8 mouse cellular contexts compared by ENCODE assay signal in genomic region chr16:17938821-17939220, GRCm38 (mm10). TPM values are rescaled to one million over a fixed set of nuclear protein-coding genes. Genes with fewer than 3 reads are reported as not detected.
A peak's percentile ranks its signal among the peaks of the same experiment; 100 is the strongest.
DNase-seq lines count a peak whose midpoint lies in the region; ATAC-seq and TF ChIP-seq lines count a peak whose summit lies in the region.

No protein-coding gene starts in this region.

- H3K79me2 ChIP-seq in liver, adult 2 months (ENCODE audit: control insufficient read depth, insufficient read depth, low read length): no peaks in the 10 kb centered on the region

- H3K9me3 ChIP-seq in forebrain, embryonic 10.5 days: no peaks in the 10 kb centered on the region
- no peaks in the 10 kb centered on the region for H3K9me3 ChIP-seq in hindbrain, embryonic 15.5 days

- TF ChIP-seq POLR2A in testis, adult 2 months (IDR thresholded peaks at IDR 0.05; ENCODE audit: control insufficient read depth, low read depth, low read length): no peak
- no peak for TF ChIP-seq POLR2A in liver, adult 2 months (IDR thresholded peaks at IDR 0.05; ENCODE audit: extremely low read depth, insufficient read depth, low read length)

- peak overlapping the region; percentile 11; the same call in 1 of the 2 replicates for H3K4me2 ChIP-seq in hindbrain, embryonic 15.5 days

- TF ChIP-seq CTCF in testis, adult 2 months (IDR thresholded peaks at IDR 0.05; ENCODE audit: control insufficient read depth, insufficient read depth, insufficient replicate concordance, low read depth, low read length): peak; percentile 58; the same call in 1 of the 2 replicates
- TF ChIP-seq CTCF in liver, adult 2 months (IDR thresholded peaks at IDR 0.05; ENCODE audit: low read depth, low read length): peak; percentile 96

- peak; percentile 68 for ATAC-seq in hindbrain, embryonic 15.5 days (ENCODE audit: low FRiP score, low read depth)

- no peaks in the 10 kb centered on the region for H3K36me3 ChIP-seq in testis, adult 2 months (ENCODE audit: control insufficient read depth, insufficient read depth, low read length)
- H3K36me3 ChIP-seq in forebrain, embryonic 10.5 days (replicated peaks): no peaks in the 10 kb centered on the region
- no peaks in the 10 kb centered on the region for H3K36me3 ChIP-seq in hindbrain, embryonic 15.5 days
- H3K36me3 ChIP-seq in liver, adult 2 months (ENCODE audit: control insufficient read depth, insufficient read depth, low read length): no peaks in the 10 kb centered on the region

- no peak overlapping the region for H3K4me3 ChIP-seq in testis, adult 2 months (ENCODE audit: control insufficient read depth, low read depth, low read length)
- no peak overlapping the region for H3K4me3 ChIP-seq in forebrain, embryonic 10.5 days
- no peak overlapping the region for H3K4me3 ChIP-seq in hindbrain, embryonic 15.5 days
- no peak overlapping the region for H3K4me3 ChIP-seq in liver, adult 2 months (ENCODE audit: insufficient read depth, low read depth, low read length)

- no peaks in the 10 kb centered on the region for H3K27me3 ChIP-seq in testis, adult 2 months (ENCODE audit: control insufficient read depth, insufficient read depth, low read length)
- peaks cover 34% of the 10 kb centered on the region for H3K27me3 ChIP-seq in forebrain, embryonic 10.5 days (ENCODE audit: poor library complexity, severe bottlenecking)
- no peaks in the 10 kb centered on the region for H3K27me3 ChIP-seq in hindbrain, embryonic 15.5 days
- H3K27me3 ChIP-seq in liver, adult 2 months (ENCODE audit: control insufficient read depth, insufficient read depth, low read length): no peaks in the 10 kb centered on the region

- WGBS in forebrain, embryonic 10.5 days: 9% methylated on average over 7 of the region's 7 CpGs
- WGBS in hindbrain, embryonic 15.5 days: 9% methylated on average over 7 of the region's 7 CpGs
- WGBS in liver, adult 2 months: 6% methylated on average over 7 of the region's 7 CpGs

- H3K27ac ChIP-seq in testis, adult 2 months (ENCODE audit: control insufficient read depth, insufficient read depth, low read depth, low read length): no peak overlapping the region
- H3K27ac ChIP-seq in forebrain, embryonic 10.5 days: no peak overlapping the region
- no peak overlapping the region for H3K27ac ChIP-seq in hindbrain, embryonic 15.5 days (replicated peaks)
- no peak overlapping the region for H3K27ac ChIP-seq in liver, adult 2 months (replicated peaks; ENCODE audit: insufficient read depth, low read depth, low read length)

- H3K4me1 ChIP-seq in testis, adult 2 months (ENCODE audit: control insufficient read depth, insufficient read depth, low read length): no peaks in the 10 kb centered on the region
- H3K4me1 ChIP-seq in forebrain, embryonic 10.5 days: peaks cover 8% of the 10 kb centered on the region; the same call in 1 of the 2 replicates
- H3K4me1 ChIP-seq in hindbrain, embryonic 15.5 days (replicated peaks): no peaks in the 10 kb centered on the region
- no peaks in the 10 kb centered on the region for H3K4me1 ChIP-seq in liver, adult 2 months (ENCODE audit: control insufficient read depth, insufficient read depth, low read length)

- no peak overlapping the region for H3K9ac ChIP-seq in hindbrain, embryonic 15.5 days
- no peak overlapping the region for H3K9ac ChIP-seq in liver, adult 2 months (ENCODE audit: low read depth, low read length)

- no peak for DNase-seq in testis, postnatal 14 days (ENCODE audit: low spot score)
- DNase-seq in c-Kit-negative CD71-positive TER-119-positive erythroid progenitor cells, embryonic 14.5 days (ENCODE audit: low read depth, low spot score): peak; percentile 52
- peak; percentile 60 for DNase-seq in forebrain, embryonic 10.5 days (ENCODE audit: extremely low spot score, low spot score)
- DNase-seq in liver, adult 2 months (ENCODE audit: extremely low read depth, low read depth, low spot score): peak; percentile 60
- DNase-seq in naive thymus-derived CD4-positive, alpha-beta T cell, adult 2 months (ENCODE audit: low read depth): peak; percentile 82
- DNase-seq in thymus, postnatal 25 days: peak; percentile 70

RNA-seq across cellular contexts. Expression of gene Slc25a1, which starts 10.8 kb away (rescaled TPM):
- 45.4 and 52.8 TPM in 2 replicates for polyA plus RNA-seq in testis, adult 2 months (2012; rRNA removed)
- 97.4 and 99.1 TPM in 2 replicates for polyA plus RNA-seq in forebrain, embryonic 10.5 days (2016; fragmentation: Nextera tagmentation; extraction: Ambion mirVana)
- polyA plus RNA-seq in hindbrain, embryonic 15.5 days (2015; fragmentation: Nextera tagmentation; extraction: Ambion mirVana): 193 and 203 TPM in 2 replicates
- total RNA-seq in liver, adult 2 months (2014; rRNA removed): 164 and 194 TPM in 2 replicates
- polyA plus RNA-seq in liver, adult 2 months (2012; rRNA removed): 364 and 373 TPM in 2 replicates

RNA-seq across cellular contexts. Expression of gene Gsc2, which starts 24.0 kb away (rescaled TPM):
- polyA plus RNA-seq in testis, adult 2 months (2012; rRNA removed): 7.7 and 8.9 TPM in 2 replicates
- 0.43 TPM in 1 of 2 replicates, not detected in the other for polyA plus RNA-seq in forebrain, embryonic 10.5 days (2016; fragmentation: Nextera tagmentation; extraction: Ambion mirVana)
- polyA plus RNA-seq in hindbrain, embryonic 15.5 days (2015; fragmentation: Nextera tagmentation; extraction: Ambion mirVana): 1.1 and 1.2 TPM in 2 replicates
- total RNA-seq in liver, adult 2 months (2014; rRNA removed): not detected in 2 replicates
- polyA plus RNA-seq in liver, adult 2 months (2012; rRNA removed): not detected in 2 replicates

RNA-seq across cellular contexts. Expression of gene Ess2, which starts 27.7 kb away (rescaled TPM):
- polyA plus RNA-seq in testis, adult 2 months (2012; rRNA removed): 27.2 and 28.3 TPM in 2 replicates
- polyA plus RNA-seq in forebrain, embryonic 10.5 days (2016; fragmentation: Nextera tagmentation; extraction: Ambion mirVana): 55.2 and 56.2 TPM in 2 replicates
- polyA plus RNA-seq in hindbrain, embryonic 15.5 days (2015; fragmentation: Nextera tagmentation; extraction: Ambion mirVana): 42.5 and 49.6 TPM in 2 replicates
- 3.4 and 3.9 TPM in 2 replicates for total RNA-seq in liver, adult 2 months (2014; rRNA removed)
- polyA plus RNA-seq in liver, adult 2 months (2012; rRNA removed): 6.0 and 8.7 TPM in 2 replicates

RNA-seq across cellular contexts. Expression of gene Tssk2, which starts 40.4 kb away (rescaled TPM):
- 845 and 898 TPM in 2 replicates for polyA plus RNA-seq in testis, adult 2 months (2012; rRNA removed)
- 0.36 TPM in 1 of 2 replicates, not detected in the other for polyA plus RNA-seq in forebrain, embryonic 10.5 days (2016; fragmentation: Nextera tagmentation; extraction: Ambion mirVana)
- not detected in 2 replicates for polyA plus RNA-seq in hindbrain, embryonic 15.5 days (2015; fragmentation: Nextera tagmentation; extraction: Ambion mirVana)
- not detected in 2 replicates for total RNA-seq in liver, adult 2 months (2014; rRNA removed)
- polyA plus RNA-seq in liver, adult 2 months (2012; rRNA removed): not detected in 2 replicates

RNA-seq across cellular contexts. Expression of gene Dgcr2, which starts 40.5 kb away (rescaled TPM):
- polyA plus RNA-seq in testis, adult 2 months (2012; rRNA removed): 259 and 263 TPM in 2 replicates
- 104 and 106 TPM in 2 replicates for polyA plus RNA-seq in forebrain, embryonic 10.5 days (2016; fragmentation: Nextera tagmentation; extraction: Ambion mirVana)
- 106 and 111 TPM in 2 replicates for polyA plus RNA-seq in hindbrain, embryonic 15.5 days (2015; fragmentation: Nextera tagmentation; extraction: Ambion mirVana)
- 31.6 and 44.7 TPM in 2 replicates for total RNA-seq in liver, adult 2 months (2014; rRNA removed)
- 82.2 and 97.1 TPM in 2 replicates for polyA plus RNA-seq in liver, adult 2 months (2012; rRNA removed)
